Mouse (Mus musculus) small intestine, adult 2 months (tissue): ENCODE measurements around the gene Tctn1. TPM values are rescaled to one million over a fixed set of nuclear protein-coding genes. Genes with fewer than 3 reads are reported as not detected.

Experiments
- H3K27ac ChIP-seq: fragments of 200-500 bp; 2 replicates; pipeline ENCODE4 v1.5.1; 2012; ENCODE audit warnings: low read depth, low read length, control low read depth, inconsistent platforms; ENCODE audit not compliant: insufficient read depth
- H3K27me3 ChIP-seq: fragments of 200-500 bp; 2 replicates; pipeline ENCODE4 v1.6.1; 2012; ENCODE audit warnings: mild to moderate bottlenecking, moderate library complexity, low read length, inconsistent platforms; ENCODE audit not compliant: control insufficient read depth, insufficient read depth
- H3K36me3 ChIP-seq: fragments of 200-500 bp; 2 replicates; pipeline ENCODE4 v1.6.1; 2012; ENCODE audit warnings: mild to moderate bottlenecking, low read length, control low read depth, inconsistent platforms; ENCODE audit not compliant: control insufficient read depth, insufficient read depth
- H3K4me1 ChIP-seq: fragments of 200-500 bp; 2 replicates; pipeline ENCODE4 v1.6.1; 2012; ENCODE audit warnings: low read length, inconsistent platforms, mixed read lengths; ENCODE audit not compliant: control insufficient read depth, insufficient read depth, insufficient read length
- H3K4me3 ChIP-seq: fragments of 200-500 bp; 2 replicates; pipeline ENCODE4 v1.5.1; 2012; ENCODE audit warnings: low read depth, mild to moderate bottlenecking, control low read depth, inconsistent platforms, low read length, moderate library complexity
- CTCF ChIP-seq: fragments of 200-500 bp; IDR thresholded peaks from 2 replicates; pipeline ENCODE4 v1.5.1; 2012; ENCODE audit warnings: low read depth, mild to moderate bottlenecking, control low read depth, inconsistent platforms, low read length, moderate library complexity, mixed read lengths; ENCODE audit not compliant: insufficient replicate concordance, insufficient read length; ENCODE audit errors: extremely low read depth
- POLR2A ChIP-seq: fragments of 200-500 bp; IDR thresholded peaks from 2 replicates; pipeline ENCODE4 v1.6.1; 2012; ENCODE audit warnings: low read depth, mild to moderate bottlenecking, control low read depth, inconsistent platforms, low read length, moderate library complexity
- WGBS: fragments of 180-500 bp; shearing (Covaris S2); methylation state at CpG from one replicate; pipeline ENCODE4 v1.1.7; 2018; 5-methylcytosine and 5-hydroxymethylcytosine counted together
- polyA plus RNA-seq: library from polyadenylated mRNA; depleted of rRNA; stranded (reverse); fragments of >200 nt; gene quantifications from 2 replicates; pipeline ENCODE4 v1.2.3, GENCODE M21; 2012

The Tctn1 gene
- polyA plus RNA-seq, 1 experiment, result 12.5 TPM

- Histone ChIP-seq H3K4me3 (no peak overlapping the region), H3K4me1 (no peaks in the 10 kb centered on the region), H3K36me3 (peaks cover 1% of the 10 kb centered on the region; the same call in 1 of the 2 replicates), H3K27me3 (no peaks in the 10 kb centered on the region), H3K27ac (no peak overlapping the region)
- WGBS, result 88% methylated on average over 10 of the region's 10 CpGs
- TF ChIP-seq CTCF (no peak), POLR2A (no peak)
Measured at GRCm38 (mm10) chr5:122246547-122247167, 17.6 kb downstream of the Tctn1 start.

DNA sequence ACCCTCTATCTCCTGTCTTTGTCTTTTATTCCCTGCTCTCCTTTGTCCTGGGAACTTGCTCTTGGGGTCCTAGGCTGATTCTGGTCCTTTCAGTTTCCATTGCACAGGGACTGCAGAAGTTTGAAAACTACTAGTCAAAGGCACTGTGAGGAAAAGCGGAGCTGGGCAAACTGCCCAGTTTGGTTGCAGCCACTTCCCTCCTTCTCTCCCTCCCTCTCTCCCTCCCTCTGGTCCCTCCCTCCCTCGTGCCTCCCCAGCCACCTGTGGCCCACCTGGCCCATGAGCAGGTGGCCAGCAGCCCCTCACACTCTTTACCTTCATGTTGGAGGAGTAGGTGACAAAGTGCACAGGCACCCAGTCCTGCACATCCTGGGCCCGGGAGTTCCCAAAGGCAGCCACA is 19.1 kb downstream of the Tctn1 start:
- Histone ChIP-seq H3K36me3 (peaks cover 10% of the 10 kb centered on the region; the same call in 1 of the 2 replicates), H3K27ac (no peak overlapping the region), H3K4me3 (no peak overlapping the region), H3K4me1 (no peaks in the 10 kb centered on the region), H3K27me3 (no peaks in the 10 kb centered on the region)
- TF ChIP-seq CTCF, result no peak
- no peak for TF ChIP-seq POLR2A
- WGBS, result 39% methylated on average over 3 of the region's 3 CpGs

- Histone ChIP-seq H3K27ac (no peak overlapping the region), H3K36me3 (peaks cover 10% of the 10 kb centered on the region; the same call in 1 of the 2 replicates), H3K4me1 (no peaks in the 10 kb centered on the region), H3K27me3 (no peaks in the 10 kb centered on the region), H3K4me3 (no peak overlapping the region)
- TF ChIP-seq CTCF, result no peak
- no peak for TF ChIP-seq POLR2A
- WGBS, result 44% methylated on average over 17 of the region's 17 CpGs
Measured at GRCm38 (mm10) chr5:122243781-122244523, 20.3 kb downstream of the Tctn1 start.

DNA sequence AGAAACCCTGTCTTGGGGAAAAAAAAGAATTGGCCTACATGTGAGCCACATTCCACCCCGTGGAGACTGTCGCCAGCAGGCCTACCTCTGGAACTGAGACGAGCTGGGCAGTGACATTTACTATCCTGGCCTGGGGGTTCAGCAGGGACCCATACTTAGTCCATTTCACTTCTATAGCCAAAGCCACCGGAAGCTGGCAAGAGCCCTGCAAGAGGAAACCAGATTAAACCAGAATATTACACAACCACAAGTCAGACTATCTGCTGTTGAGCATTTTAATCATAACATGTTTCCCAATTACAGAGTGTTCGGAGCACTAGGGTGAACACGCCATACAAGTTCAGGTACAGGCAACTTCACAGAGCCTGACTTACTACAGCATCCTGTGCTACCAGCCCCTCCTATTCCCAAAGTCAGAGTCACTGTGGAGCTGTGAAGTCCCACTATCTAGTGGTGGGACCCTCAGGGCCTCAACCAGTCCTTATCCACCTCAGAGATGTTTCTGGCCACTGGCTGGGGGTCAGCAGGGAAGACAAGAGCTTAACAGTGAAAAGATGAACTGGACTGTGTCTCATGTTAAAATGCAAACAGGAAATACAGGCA is 21.6 kb downstream of the Tctn1 start:
- 79% methylated on average over 6 of the region's 6 CpGs for WGBS
- 0 out of 2 replicates have a peak overlapping the region, but pooled peaks have one; percentile 30 for H3K27ac ChIP-seq
- H3K27me3 ChIP-seq, result no peaks in the 10 kb centered on the region
- no peak overlapping the region for H3K4me3 ChIP-seq
- no peaks in the 10 kb centered on the region for H3K4me1 ChIP-seq
- H3K36me3 ChIP-seq, result peaks cover 10% of the 10 kb centered on the region; the same call in 1 of the 2 replicates
- TF ChIP-seq POLR2A, result no peak
- TF ChIP-seq CTCF, result no peak

GRCm38 (mm10) chr5:122240989-122241388 is 23.3 kb downstream of the Tctn1 start:
- Histone ChIP-seq H3K4me1 (no peaks in the 10 kb centered on the region; the same call in 1 of the 2 replicates), H3K36me3 (peaks cover 10% of the 10 kb centered on the region; the same call in 1 of the 2 replicates), H3K27me3 (no peaks in the 10 kb centered on the region), H3K4me3 (no peak overlapping the region), H3K27ac (no peak overlapping the region)
- 88% methylated on average over 1 of the region's 1 CpGs for WGBS
- TF ChIP-seq CTCF, result no peak
- TF ChIP-seq POLR2A, result no peak

- no peaks in the 10 kb centered on the region for H3K27me3 ChIP-seq
- H3K4me1 ChIP-seq, result peaks cover 2% of the 10 kb centered on the region; the same call in 1 of the 2 replicates
- TF ChIP-seq CTCF, result no peak
- no peak overlapping the region for H3K4me3 ChIP-seq
- WGBS, result 65% methylated on average over 11 of the region's 11 CpGs
- no peak overlapping the region for H3K27ac ChIP-seq
- H3K36me3 ChIP-seq, result peaks cover 10% of the 10 kb centered on the region; the same call in 1 of the 2 replicates
Measured at GRCm38 (mm10) chr5:122240521-122240920, 23.7 kb downstream of the Tctn1 start.

GRCm38 (mm10) chr5:122239618-122240017 is 24.6 kb downstream of the Tctn1 start:
- H3K27ac ChIP-seq, result no peak overlapping the region
- WGBS, result 80% methylated on average over 7 of the region's 7 CpGs

More at GRCm38 (mm10) chr5:122239618-122240017, 24.6 kb downstream of the Tctn1 start:
- Histone ChIP-seq H3K27me3 (no peaks in the 10 kb centered on the region), H3K36me3 (peaks cover 10% of the 10 kb centered on the region; the same call in 1 of the 2 replicates), H3K4me3 (no peak overlapping the region), H3K4me1 (peaks cover 2% of the 10 kb centered on the region; the same call in 1 of the 2 replicates)
- TF ChIP-seq CTCF (no peak), POLR2A (no peak)
